Mouse (Mus musculus) heart, adult 9 months (tissue): ENCODE results near the gene Dpm3.

Source experiments
- DNase-seq, 2 experiments: peaks; one replicate each; pipeline ENCODE4 v3.0.0; 2022; ENCODE audit warnings: low spot score in 2 of 2

The Dpm3 gene

DNA sequence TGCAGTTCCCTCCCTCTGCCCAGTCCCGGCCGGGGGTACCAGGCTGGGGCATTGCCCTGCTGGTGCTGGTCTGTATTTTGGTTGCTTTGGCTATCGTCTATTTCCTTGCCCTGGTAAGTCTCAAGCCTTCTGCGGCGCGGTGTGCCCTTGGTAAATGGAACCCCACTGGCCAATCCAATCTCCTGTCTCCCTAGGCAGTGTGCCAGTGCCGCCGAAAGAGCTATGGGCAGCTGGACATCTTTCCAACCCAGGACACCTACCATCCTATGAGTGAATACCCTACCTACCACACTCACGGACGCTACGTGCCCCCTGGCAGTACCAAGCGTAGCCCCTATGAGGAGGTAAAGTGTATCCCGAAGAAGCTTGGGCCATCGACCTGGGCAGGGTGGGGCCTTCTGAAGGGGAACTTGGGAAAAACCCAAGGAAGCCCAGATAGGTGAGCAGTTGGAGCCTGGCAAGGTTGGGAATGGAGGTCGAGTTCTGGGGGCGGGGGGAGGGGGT lies 27.3 kb upstream of the Dpm3 start:
- DNase-seq: no peak

DNA sequence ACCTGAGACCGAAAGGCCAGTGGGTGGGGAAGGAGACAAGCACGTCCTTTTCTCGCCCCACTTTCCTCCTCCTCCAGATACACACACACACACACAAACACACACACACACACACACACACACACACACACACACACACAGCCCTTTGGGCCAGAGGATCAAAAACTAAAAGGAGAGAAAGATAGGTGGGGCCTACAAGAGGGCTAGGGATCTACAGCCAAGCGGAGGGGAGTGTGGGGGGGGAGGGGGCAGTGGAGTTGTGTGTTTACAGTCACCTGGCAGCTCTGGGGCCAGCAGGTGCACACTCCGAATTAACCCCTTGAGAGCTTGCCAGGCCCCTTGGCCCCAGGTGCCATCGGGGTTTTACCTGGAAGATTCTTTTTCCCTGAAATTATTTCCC lies 26.5 kb upstream of the Dpm3 start:
- no peak for DNase-seq

- DNase-seq: no peak
Measured at GRCm38 (mm10) chr3:89233562-89234110, 25.5 kb upstream of the Dpm3 start.

DNA sequence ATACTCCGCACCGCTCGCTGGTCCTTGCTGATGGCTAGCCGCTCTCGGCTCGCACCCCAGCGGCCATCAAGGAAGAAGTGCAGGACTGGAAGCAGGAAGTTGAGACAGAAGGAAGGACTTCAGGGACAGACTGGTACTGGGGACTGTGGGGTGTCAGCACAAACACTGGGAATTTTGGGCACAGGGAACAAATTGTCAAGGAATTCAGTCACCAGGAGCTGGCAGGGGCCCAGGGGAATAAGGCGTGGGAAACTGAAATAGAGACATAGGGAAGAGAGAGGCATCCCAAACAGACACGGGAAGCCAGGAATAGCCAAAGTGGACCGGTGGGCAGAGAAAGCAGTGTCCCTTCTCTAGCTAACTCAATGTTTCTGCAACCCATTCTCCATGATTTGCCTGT lies 22.6 kb upstream of the Dpm3 start:
- DNase-seq: no peak

DNA sequence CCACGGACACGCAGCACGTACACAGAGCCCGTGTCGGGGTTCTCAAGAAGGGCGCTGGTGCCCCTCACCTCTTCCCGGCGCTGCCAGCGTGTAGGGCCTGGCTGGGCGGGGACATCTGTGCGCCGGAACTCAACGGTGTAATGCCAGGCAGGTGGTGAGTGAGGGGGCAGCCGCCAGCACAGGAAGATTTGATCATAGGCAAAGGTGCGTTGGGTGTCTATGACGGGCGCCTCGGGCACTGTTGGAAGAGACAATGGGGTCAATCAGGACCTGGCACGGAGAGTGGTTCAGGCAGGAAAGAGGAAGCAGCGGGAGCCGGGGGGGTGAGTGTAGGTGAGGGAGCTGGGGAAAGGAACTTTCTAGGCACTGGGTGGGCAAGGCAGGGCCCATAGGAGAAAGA lies 21.5 kb upstream of the Dpm3 start:
- DNase-seq: no peak

GRCm38 (mm10) chr3:89238494-89238893 lies 20.7 kb upstream of the Dpm3 start:
- DNase-seq: no peak

GRCm38 (mm10) chr3:89242331-89242895 lies 16.7 kb upstream of the Dpm3 start:
- DNase-seq: no peak

GRCm38 (mm10) chr3:89243609-89244008 lies 15.5 kb upstream of the Dpm3 start:
- no peak for DNase-seq

GRCm38 (mm10) chr3:89244158-89244981 lies 14.8 kb upstream of the Dpm3 start:
- no peak for DNase-seq

DNA sequence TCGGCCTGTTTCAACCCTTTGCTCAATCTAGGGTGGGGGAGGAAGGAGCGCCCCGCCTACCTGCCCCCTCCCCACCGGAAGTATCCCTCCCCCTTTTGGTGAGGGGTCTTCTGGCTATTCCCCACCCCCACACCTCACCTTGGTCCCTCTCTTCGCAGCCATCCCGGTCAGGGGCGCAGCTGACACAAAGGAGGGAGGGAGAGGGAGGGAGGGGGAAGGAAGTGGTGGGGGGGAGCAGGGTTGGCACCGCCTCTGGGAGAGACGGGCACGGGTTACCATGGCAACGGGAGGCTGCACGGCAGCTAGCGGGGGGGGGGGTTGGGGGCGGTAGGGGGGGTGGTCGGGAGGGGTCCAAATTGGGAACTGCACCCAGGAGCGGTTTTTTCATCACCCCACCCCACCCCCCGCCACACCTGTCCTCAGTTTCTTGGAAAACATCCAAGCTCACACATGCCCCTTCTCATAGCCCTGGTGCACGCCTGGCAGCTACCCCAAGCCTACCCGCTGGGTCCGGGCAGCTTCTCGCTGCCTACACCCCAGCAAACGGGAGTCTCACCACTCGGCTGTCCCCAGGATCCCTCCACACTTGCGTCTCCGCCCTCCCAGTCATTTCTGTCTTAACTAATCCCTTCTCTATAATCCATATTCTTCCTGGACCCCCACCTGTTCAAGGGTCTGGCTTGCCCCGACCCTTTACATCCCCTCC lies 14.0 kb upstream of the Dpm3 start:
- DNase-seq: no peak

- DNase-seq: peak in 1 of 2 experiments; percentile 46
Measured at GRCm38 (mm10) chr3:89245688-89246171, 13.4 kb upstream of the Dpm3 start, which contains the start of gene Krtcap2. Gene Krtcap2 (plus strand): TSS chr3:89245966.

GRCm38 (mm10) chr3:89246261-89247100 lies 12.7 kb upstream of the Dpm3 start, which contains the start of gene Trim46:
Gene Trim46 (minus strand): TSS chr3:89246309.
- DNase-seq: peak; percentile 87 to 91

GRCm38 (mm10) chr3:89247466-89247865 lies 11.7 kb upstream of the Dpm3 start:
- DNase-seq: no peak

DNA sequence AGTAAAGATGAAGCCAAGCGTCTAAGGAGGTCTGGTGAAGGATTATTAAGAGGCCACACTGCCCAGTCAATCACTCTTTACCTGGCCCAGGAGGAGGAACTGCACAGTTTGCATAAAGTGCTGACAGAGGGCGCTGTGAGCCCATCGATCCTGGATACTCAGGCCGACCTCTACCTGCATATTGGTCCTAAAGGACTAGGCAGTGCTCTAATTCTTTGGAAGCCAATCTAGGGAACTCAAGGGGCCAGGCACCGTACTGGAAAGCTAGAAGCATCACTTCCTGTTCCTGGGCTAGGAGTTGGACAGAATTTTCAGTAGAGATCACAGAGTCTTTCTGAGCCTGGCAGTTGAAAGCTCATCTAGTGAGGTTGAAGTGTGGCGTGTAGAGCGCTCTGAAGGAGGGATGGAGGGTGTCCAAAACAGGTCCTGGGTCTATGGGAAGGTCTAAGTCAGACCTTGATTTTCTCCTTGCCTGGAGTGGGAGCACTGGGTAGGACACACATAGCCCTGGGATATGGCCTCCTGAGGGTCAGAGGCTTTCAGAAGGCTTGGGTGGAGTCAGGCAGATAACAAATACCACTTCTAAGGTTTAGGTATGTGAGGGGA lies 8.6 kb upstream of the Dpm3 start:
- DNase-seq: peak; percentile 77 to 84

GRCm38 (mm10) chr3:89251365-89251895 lies 7.7 kb upstream of the Dpm3 start:
- peak; percentile 86 to 92 for DNase-seq

- no peak for DNase-seq
Measured at GRCm38 (mm10) chr3:89254994-89255393, 4.2 kb upstream of the Dpm3 start.

DNA sequence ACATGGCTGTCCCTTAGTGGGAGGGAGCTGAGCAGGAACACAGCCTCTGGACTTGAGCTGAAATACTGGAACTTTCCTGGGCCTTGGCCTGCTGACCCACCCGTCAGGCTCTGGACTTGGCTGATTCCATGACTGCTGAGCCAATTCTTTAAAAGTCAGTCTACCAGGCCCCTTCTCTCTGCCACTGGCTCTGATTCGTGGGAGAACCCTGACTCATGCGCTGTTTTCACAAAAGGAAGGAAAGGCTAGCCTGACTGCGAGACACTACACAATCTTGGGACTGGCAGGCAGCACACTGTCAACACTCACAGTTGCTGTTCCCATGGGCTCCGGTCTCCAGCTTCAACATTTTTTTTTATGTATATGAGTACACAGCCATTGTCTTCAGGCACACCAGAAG lies 3.0 kb upstream of the Dpm3 start:
- DNase-seq: peak; percentile 52 to 62

- DNase-seq: no peak
Measured at GRCm38 (mm10) chr3:89260211-89260610, 1.1 kb downstream of the Dpm3 start.

- DNase-seq: peak; percentile 63 to 76
Measured at GRCm38 (mm10) chr3:89262417-89262816, 3.3 kb downstream of the Dpm3 start.

- peak; percentile 74 to 82 for DNase-seq
Measured at GRCm38 (mm10) chr3:89266439-89266893, 7.3 kb downstream of the Dpm3 start.
